Mouse (Mus musculus) midbrain, embryonic 10.5 days (tissue): ENCODE measurements at regions not wholly inside any gene's neighbourhood (a gene's known extent, or its start where the extent isn't known, plus 50 kb on each side); places are given as distances from the start of the nearest gene placed in this dataset.

Experiments
- DNase-seq: peaks from one replicate; pipeline ENCODE4 v3.0.0-alpha.2; 2017; ENCODE audit warnings: low spot score
- H3K27ac ChIP-seq: fragments of 300-500 bp; sonication (generic); replicated peaks from 2 replicates; pipeline ENCODE4 v1.5.1; 2016; ENCODE audit warnings: mild to moderate bottlenecking
- H3K27me3 ChIP-seq: fragments of 300-500 bp; sonication (generic); 2 replicates; pipeline ENCODE4 v1.6.1; 2016; ENCODE audit warnings: low read depth, mild to moderate bottlenecking; ENCODE audit not compliant: poor library complexity, severe bottlenecking
- H3K36me3 ChIP-seq: fragments of 300-500 bp; sonication (generic); 2 replicates; pipeline ENCODE4 v1.6.1; 2016; ENCODE audit warnings: mild to moderate bottlenecking, moderate library complexity
- H3K4me1 ChIP-seq: fragments of 300-500 bp; sonication (generic); 2 replicates; pipeline ENCODE4 v1.6.1; 2016
- H3K4me3 ChIP-seq: fragments of 300-500 bp; sonication (generic); 2 replicates; pipeline ENCODE4 v1.5.1; 2016; ENCODE audit warnings: mild to moderate bottlenecking, moderate library complexity
- H3K9me3 ChIP-seq: fragments of 300-500 bp; sonication (generic); replicated peaks from 2 replicates; pipeline ENCODE4 v1.6.1; 2016; ENCODE audit warnings: mild to moderate bottlenecking
- WGBS: fragments of 180-500 bp; shearing (Covaris S2); methylation state at CpG from one replicate; pipeline ENCODE4 v1.1.7; 2016; 5-methylcytosine and 5-hydroxymethylcytosine counted together

DNA sequence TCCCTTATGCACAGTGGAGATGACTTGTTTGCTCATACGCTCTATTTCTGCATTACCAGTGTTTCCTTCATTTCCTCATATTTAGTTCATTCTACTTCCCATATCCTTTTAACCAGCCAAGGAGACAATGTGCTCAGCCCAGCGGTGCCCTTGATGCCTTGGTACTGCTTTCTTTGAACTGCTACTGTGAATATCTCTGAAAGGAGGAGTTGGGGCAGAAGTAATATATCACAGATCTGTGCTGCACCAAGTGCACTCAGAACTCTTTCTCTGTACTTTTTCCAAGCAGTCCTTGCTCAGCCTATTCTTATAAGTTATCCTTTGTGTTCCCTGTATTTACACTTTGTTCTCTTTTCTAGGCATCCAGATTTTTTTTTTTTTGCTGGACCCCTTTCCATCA, 407.5 kb downstream of the Olfm4 start:
- H3K27ac ChIP-seq: no peak overlapping the region

DNA sequence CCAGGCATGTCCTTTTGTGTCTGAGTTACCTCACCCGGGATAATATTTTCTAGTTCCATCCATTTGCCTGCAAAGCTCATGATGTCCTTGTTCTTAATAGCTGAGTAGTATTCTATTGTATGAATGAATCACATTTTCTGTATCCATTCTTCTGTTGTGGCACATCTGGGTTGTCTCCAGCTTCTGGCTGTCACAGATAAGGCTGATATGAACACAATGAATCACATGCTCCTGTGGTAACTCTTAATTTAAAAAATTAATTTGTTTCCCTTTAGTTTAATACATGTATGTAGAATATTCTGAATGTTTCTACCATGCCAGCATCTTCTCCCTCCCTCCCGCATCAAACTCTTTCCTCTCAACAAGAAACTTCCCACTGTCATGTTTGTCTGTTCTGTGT, 424.4 kb downstream of the Olfm4 start:
- H3K27ac ChIP-seq: no peak overlapping the region
- H3K9me3 ChIP-seq: no peaks in the 10 kb centered on the region
- H3K36me3 ChIP-seq: no peaks in the 10 kb centered on the region
- DNase-seq: no peak
- no peak overlapping the region for H3K4me3 ChIP-seq
- H3K27me3 ChIP-seq: no peaks in the 10 kb centered on the region
- 92% methylated on average over 2 of the region's 2 CpGs for WGBS
- H3K4me1 ChIP-seq: no peaks in the 10 kb centered on the region

More for the DNA sequence above, 407.5 kb downstream of the Olfm4 start:
- Histone ChIP-seq H3K4me1 (peaks cover 5% of the 10 kb centered on the region; the same call in 1 of the 2 replicates), H3K4me3 (no peak overlapping the region), H3K27me3 (no peaks in the 10 kb centered on the region), H3K9me3 (no peaks in the 10 kb centered on the region), H3K36me3 (no peaks in the 10 kb centered on the region)
- peak; percentile 19 for DNase-seq
- WGBS: 69% methylated on average over 2 of the region's 2 CpGs

DNA sequence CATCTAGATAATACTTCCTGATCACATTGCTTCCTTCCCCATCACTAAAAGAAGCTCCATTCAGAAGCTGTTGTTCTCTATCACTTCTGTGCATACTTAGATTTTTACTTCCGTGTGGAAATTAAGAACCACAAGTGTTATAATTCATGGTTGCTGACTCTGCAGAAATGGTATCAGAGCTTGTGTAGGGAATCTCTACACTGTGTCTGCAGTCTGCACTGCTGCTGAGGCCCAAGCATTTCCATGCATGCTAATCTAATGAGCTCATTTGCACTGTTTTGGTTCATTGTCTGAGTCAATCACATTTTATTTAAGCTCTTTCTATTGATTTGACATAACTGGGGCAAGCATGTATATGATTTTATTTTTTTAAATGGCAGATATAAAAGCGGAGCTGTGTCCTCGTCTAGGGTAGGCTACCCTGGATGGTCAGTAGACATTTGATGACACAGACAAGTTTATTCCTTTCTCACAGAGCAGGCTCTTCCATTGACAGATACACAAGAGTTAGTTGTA, 435.0 kb downstream of the Olfm4 start:
- Histone ChIP-seq H3K4me3 (no peak overlapping the region), H3K4me1 (no peaks in the 10 kb centered on the region), H3K36me3 (no peaks in the 10 kb centered on the region), H3K27me3 (no peaks in the 10 kb centered on the region), H3K9me3 (no peaks in the 10 kb centered on the region), H3K27ac (no peak overlapping the region)
- DNase-seq: no peak
- WGBS: 93% methylated on average over 3 of the region's 3 CpGs

DNA sequence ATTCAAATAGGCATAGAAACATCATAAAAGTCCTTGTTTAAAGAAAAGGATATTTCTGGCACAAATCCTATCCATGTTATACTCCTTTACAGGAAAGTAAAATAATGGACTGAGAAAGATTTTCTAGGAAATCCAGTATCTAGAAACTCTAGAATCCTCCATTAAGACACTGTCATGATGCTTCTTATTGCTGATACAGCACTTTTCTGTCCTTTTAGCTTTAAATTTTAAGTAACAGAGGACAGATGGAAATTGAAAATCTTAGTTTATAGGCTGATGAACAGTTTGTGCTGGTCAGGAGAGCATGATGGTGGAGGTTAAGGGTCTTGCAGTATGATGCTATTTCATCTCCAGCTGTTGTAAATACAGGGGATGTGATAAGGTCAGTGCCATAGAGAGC, 459.9 kb downstream of the Olfm4 start:
- H3K36me3 ChIP-seq: no peaks in the 10 kb centered on the region
- H3K9me3 ChIP-seq: no peaks in the 10 kb centered on the region
- no peaks in the 10 kb centered on the region for H3K4me1 ChIP-seq
- DNase-seq: no peak
- no peak overlapping the region for H3K4me3 ChIP-seq
- H3K27me3 ChIP-seq: no peaks in the 10 kb centered on the region
- H3K27ac ChIP-seq: no peak overlapping the region

DNA sequence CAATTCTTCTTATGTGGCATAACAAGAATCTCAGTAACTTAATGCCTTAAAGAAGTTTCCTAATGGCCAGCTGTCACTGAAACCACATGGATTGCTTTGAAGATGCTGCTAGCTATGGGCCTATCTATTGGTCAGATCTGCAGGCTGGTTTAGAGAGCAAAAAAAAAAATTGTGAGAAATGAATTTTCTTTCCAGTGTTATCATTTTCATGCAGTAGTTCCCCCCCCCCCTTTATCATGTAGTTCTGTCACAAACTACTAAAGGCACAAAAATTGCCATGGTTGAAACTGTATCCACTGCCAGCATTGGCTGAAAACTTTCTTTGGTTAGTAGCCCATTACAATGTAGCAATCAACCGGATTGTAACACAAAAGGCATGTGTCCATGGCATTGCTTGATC, 487.6 kb downstream of the Olfm4 start:
- Histone ChIP-seq H3K4me3 (no peak overlapping the region), H3K36me3 (no peaks in the 10 kb centered on the region), H3K4me1 (no peaks in the 10 kb centered on the region), H3K27me3 (no peaks in the 10 kb centered on the region), H3K9me3 (no peaks in the 10 kb centered on the region), H3K27ac (no peak overlapping the region)
- 61% methylated on average over 1 of the region's 1 CpGs for WGBS
- DNase-seq: no peak

DNA sequence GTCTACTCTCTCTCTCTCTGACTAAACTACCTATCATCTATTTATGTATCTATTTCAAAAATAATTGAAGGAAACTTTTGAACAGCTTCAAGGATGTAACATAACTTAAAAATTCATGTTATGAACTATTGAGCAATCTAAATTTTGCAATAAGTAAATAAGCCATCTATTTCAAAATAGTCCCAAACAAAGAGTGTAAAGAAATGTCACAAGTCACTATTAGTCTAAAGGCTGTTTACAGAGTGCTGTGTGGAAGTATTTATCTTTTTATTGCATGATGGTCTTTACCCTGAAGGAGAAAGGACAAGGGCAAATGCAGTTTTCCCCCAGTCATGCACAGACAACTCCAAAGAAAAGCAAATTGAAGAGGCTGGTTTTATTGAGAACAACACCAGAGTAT, 496.0 kb downstream of the Olfm4 start:
- no peak for DNase-seq
- H3K27ac ChIP-seq: no peak overlapping the region
- no peaks in the 10 kb centered on the region for H3K4me1 ChIP-seq
- H3K27me3 ChIP-seq: no peaks in the 10 kb centered on the region
- H3K4me3 ChIP-seq: no peak overlapping the region
- H3K9me3 ChIP-seq: no peaks in the 10 kb centered on the region
- H3K36me3 ChIP-seq: no peaks in the 10 kb centered on the region

DNA sequence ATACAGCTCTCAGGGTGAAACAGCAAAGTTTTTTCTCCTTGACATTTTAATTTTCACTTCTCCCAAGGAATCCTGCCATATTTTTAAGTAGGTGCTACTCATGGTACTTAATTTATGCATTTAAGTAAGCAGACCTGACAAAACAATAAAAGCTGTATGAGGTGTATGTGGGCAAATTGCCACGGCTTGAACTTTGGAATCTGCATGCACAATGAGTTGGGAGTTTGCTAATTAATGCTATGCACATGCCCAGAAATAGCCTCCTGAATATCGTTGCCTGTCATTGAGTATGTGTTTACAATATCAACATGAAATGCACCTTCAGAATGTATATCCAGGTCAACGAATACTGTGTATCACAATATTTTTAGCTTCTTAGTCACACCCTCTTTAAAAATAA, 498.9 kb downstream of the Olfm4 start:
- H3K9me3 ChIP-seq: no peaks in the 10 kb centered on the region
- H3K27me3 ChIP-seq: no peaks in the 10 kb centered on the region
- no peak overlapping the region for H3K4me3 ChIP-seq
- no peaks in the 10 kb centered on the region for H3K36me3 ChIP-seq
- WGBS: 91% methylated on average over 3 of the region's 3 CpGs
- no peak for DNase-seq
- H3K4me1 ChIP-seq: no peaks in the 10 kb centered on the region
- H3K27ac ChIP-seq: no peak overlapping the region

DNA sequence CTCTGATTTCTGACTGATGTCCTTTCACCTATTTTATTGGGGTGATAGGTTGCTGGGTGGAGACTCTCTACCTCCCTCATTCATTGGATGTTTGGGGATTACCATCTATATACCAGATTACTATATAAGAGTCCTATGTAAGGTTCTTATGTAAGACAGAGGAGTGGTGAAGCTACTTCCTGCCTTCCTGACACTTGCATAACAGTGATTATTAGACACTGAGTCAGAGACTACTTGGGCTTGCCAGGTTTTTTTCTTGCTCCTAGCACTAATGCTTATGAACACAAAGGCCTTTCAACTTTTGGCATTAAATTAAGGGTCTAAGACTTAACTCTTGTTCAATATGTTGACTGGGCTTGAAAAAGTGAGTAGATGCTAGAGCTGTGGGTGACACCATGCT, 500.4 kb downstream of the Olfm4 start:
- no peak for DNase-seq
- no peaks in the 10 kb centered on the region for H3K4me1 ChIP-seq
- no peaks in the 10 kb centered on the region for H3K9me3 ChIP-seq
- H3K36me3 ChIP-seq: no peaks in the 10 kb centered on the region
- no peak overlapping the region for H3K4me3 ChIP-seq
- no peak overlapping the region for H3K27ac ChIP-seq
- H3K27me3 ChIP-seq: no peaks in the 10 kb centered on the region

DNA sequence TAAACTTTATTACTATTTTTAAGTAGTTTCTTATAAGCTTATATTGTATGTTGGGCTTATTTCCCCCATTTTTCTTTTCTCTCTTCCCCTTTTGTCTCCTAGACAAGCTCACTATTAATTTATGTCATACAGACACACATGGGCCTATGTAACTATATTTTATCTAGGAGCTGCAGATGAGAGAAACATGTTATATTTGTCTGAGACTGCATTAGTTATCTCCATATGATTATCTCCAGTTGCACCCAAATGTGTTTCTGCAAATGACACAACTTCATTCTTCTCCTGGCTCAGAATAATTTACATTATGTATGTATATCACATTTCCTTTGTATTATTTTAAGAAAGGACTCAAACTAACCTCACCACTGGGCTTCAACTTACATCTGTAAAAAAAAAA, 501.3 kb downstream of the Olfm4 start:
- no peak for DNase-seq
- Histone ChIP-seq H3K27me3 (no peaks in the 10 kb centered on the region), H3K4me1 (no peaks in the 10 kb centered on the region), H3K36me3 (no peaks in the 10 kb centered on the region), H3K27ac (no peak overlapping the region), H3K9me3 (no peaks in the 10 kb centered on the region), H3K4me3 (no peak overlapping the region)

DNA sequence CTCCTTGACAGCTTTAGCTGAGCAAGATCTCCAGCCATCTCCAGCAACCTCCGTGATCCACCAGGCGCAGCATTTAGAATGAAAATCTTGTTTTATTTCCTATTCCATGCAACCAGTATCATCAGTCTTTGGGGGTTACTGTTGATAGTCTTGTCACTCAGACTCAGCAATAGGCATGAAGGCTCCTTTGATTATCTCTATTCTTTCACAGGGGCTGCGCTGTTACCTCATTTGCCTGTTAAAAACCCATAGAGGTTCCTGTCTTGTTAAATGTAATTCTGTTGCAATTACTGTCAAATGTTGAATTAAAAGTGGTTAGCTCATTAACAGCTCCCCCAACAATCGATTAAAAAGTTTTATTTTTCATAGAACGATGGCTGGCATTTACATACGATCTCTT, 502.7 kb downstream of the Olfm4 start:
- Histone ChIP-seq H3K27ac (no peak overlapping the region), H3K9me3 (no peaks in the 10 kb centered on the region), H3K27me3 (no peaks in the 10 kb centered on the region), H3K36me3 (no peaks in the 10 kb centered on the region), H3K4me3 (no peak overlapping the region), H3K4me1 (no peaks in the 10 kb centered on the region)
- WGBS: 92% methylated on average over 6 of the region's 6 CpGs
- DNase-seq: no peak

DNA sequence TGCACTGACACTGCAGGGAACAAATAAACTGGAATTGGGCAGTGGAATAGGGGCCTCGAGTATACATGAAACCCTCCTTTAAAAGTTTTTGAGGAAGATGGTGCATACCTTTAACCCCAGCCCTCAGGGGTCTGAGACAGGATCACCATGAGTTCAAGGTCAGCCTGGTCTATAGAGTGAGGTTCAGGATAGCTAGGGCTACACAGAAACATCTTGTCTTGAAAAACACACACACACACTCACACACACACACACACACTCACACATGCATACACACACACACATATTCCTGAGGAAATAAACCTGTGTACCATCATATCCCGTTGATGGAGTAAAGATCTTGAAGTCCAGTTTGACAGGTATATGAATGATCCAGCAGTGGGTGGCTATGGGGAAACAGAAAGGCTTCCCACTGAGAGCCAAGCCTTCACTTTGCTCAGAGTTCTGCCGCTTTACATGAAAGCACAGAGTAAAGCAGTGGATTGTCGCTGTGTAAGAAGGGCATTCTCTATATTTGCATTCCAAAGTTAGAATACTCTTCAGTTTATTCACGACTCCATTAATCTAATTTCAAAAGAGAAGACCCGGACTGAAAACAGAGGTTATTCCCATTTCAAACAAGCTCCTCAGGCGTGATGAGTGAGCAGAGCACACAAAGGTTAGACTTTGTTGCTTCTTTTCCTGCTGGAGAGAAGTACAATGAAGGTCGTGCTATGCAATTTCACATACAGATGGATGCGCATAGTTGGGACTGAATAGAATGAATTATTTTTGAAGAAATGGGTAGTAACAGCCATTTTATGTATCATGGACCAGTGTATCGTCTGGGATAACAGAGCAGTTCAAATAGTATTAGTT, 508.4 kb downstream of the Olfm4 start:
- Histone ChIP-seq H3K4me3 (no peak overlapping the region), H3K4me1 (peaks cover 12% of the 10 kb centered on the region), H3K27me3 (no peaks in the 10 kb centered on the region), H3K9me3 (no peaks in the 10 kb centered on the region), H3K36me3 (no peaks in the 10 kb centered on the region), H3K27ac (no peak overlapping the region)
- WGBS: 45% methylated on average over 10 of the region's 10 CpGs
- no peak for DNase-seq

DNA sequence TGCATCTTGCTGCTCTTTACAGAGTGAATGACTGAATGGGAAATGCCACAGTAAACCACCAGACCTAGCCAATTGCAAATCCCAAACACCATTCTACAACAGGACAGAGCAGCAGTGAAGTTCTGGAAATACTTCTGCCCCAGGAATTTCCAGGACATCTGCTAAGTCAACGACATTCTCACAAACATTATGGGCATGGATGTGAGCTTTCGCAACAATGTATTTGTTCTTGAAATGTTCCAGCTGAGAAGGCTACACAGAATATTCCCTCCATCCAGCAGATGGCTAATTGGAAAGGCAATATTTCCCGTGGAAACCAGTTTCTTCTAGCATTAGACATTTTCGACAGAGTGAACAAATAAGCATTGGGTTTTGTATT, 509.0 kb downstream of the Olfm4 start:
- Histone ChIP-seq H3K4me3 (no peak overlapping the region), H3K27ac (no peak overlapping the region), H3K9me3 (no peaks in the 10 kb centered on the region), H3K4me1 (peaks cover 12% of the 10 kb centered on the region), H3K27me3 (no peaks in the 10 kb centered on the region), H3K36me3 (no peaks in the 10 kb centered on the region)
- 83% methylated on average over 4 of the region's 4 CpGs for WGBS
- no peak for DNase-seq

DNA sequence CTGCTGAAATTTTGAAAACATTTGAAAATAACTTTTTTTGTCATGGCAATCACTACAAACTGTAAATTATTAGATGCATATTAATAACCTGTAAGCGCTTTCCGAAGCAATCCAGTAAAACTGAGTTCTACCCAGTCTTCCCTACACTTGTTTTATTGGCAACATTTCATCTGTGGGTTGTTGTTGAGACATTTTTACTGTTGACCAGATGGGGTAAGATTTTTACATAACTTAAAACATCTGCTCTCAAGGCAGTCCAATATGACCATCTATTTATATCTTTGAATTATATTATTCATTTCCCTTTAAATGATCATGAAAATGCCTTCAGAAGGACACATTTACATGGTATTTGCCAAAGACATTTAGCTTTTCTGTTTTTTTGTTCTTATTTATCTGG, 520.5 kb downstream of the Olfm4 start:
- no peak for DNase-seq
- H3K4me3 ChIP-seq: no peak overlapping the region
- no peaks in the 10 kb centered on the region for H3K36me3 ChIP-seq
- WGBS: 92% methylated on average over 2 of the region's 2 CpGs
- no peaks in the 10 kb centered on the region for H3K27me3 ChIP-seq
- H3K27ac ChIP-seq: no peak overlapping the region
- H3K4me1 ChIP-seq: no peaks in the 10 kb centered on the region
- no peaks in the 10 kb centered on the region for H3K9me3 ChIP-seq

DNA sequence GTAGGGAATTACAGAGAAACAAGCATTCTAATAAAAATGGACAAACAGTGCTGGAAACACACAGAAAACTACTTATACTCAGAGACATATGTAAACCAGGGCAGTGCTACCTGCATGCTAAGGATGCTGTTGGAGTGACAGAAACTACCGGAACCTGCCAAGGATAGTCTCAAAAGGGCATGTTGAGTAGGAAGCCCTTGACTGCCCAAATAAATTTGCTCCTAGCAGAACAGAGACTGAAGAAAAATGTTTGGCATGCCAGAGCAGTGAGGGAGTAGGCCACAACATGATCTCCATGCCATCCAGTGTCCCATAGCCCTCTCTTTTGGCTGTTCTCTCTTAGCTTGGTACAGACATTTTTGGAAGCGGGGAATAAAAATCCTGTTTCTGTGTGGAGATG, 532.7 kb downstream of the Olfm4 start:
- Histone ChIP-seq H3K4me1 (peaks cover 10% of the 10 kb centered on the region), H3K9me3 (no peaks in the 10 kb centered on the region), H3K36me3 (no peaks in the 10 kb centered on the region), H3K27ac (no peak overlapping the region), H3K27me3 (no peaks in the 10 kb centered on the region), H3K4me3 (no peak overlapping the region)
- no peak for DNase-seq
- WGBS: 95% methylated on average over 2 of the region's 2 CpGs
